Mouse (Mus musculus) lung, postnatal 36 days (tissue): Measurements from ENCODE around the gene Trp53.
"Not testable (repeated sequence)": the region's sequence is repeated elsewhere in the genome, so short reads cannot be mapped to it uniquely, and the experiment has no call there.

ENCODE experiments used
- DNase-seq: peaks from one replicate; pipeline ENCODE4 v3.0.0; 2022; ENCODE audit warnings: mixed read lengths

Trp53 gene

DNA sequence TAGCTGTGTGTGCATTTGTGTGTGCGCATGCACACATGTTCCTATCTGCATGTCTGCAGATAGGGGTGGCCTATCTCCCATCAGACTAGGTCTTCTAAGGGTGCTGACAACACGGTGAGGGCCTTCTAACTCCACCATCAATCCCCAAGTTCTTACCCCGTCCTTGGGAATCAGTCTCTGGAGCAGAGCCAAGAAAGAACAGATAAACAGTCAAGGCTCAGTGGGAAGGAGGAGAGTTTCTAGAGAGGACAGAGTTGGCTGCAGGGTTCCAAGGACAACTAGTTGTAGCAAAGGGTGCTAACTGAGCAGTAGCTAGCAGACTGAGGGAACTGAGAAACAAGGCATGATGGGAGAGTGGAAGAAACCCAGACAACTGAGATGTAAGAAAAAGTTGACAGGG lies 21.6 kb downstream of the Trp53 start:
- no peak for DNase-seq

- DNase-seq = no peak
Observed at GRCm38 (mm10) chr11:69603516-69603915, 23.4 kb downstream of the Trp53 start.

DNA sequence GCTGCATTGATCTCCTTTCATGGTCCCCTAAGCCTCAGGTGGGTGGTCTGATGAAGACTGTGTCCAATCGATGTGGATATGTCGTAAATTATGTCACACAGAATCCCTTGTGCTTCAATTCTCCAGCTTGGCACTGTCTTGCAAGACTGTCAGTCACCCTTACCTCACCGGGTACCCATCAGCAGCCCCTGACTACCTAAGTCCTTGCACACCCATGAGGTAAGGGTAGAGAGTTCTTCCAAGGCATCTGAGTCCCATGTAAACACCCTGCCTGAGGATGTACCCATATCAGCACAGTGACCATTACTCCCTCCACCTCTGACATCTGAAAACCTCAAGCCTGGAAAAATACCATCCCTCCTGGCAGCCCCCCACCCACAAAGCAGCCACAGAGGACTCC lies 24.2 kb downstream of the Trp53 start:
- no peak for DNase-seq

- DNase-seq = no peak
Observed at GRCm38 (mm10) chr11:69604795-69605664, 24.9 kb downstream of the Trp53 start.

DNA sequence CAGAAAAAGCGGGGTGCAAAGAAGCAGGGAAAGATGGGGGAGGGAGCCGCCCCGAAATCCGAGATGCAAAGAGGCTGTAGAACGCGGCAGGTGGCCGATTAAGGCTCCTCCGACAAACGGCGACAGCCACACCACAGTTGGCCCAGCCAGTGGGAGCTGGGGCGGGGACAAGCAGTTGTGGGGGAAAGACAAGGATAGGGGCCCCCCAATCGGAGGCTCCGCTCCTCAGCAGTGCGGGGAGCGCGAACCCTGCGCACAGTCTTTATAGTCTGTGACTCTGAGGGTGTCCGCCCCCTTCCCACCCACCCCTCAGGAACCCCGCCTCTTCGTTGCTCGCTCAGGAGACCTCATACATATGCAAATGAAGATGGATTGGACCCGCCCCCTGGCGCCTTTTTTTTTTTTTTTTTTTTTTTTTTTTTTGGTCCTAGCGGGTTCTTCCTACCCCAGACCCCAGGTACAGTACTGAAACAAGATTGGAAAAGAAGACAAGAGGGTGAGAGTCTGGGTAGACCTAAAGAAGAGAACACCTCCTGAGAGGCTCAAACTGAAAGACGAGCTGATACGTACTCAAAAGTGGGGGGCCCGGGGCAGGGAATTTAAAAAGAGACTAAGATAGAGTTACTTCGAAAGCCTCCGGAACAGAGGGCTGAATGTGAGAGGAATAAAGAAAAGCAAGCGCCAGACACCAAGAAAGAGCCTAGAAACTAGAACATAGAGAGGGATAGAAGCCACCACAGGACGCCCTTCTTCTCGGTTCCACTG lies 25.7 kb downstream of the Trp53 start, which contains the start of gene Atp1b2:
Atp1b2 (minus strand) TSS at position 217 of the 765 bp plus-strand sequence.
- peak; percentile 57 for DNase-seq

- DNase-seq = no peak
Observed at GRCm38 (mm10) chr11:69606491-69606795, 26.3 kb downstream of the Trp53 start.

DNA sequence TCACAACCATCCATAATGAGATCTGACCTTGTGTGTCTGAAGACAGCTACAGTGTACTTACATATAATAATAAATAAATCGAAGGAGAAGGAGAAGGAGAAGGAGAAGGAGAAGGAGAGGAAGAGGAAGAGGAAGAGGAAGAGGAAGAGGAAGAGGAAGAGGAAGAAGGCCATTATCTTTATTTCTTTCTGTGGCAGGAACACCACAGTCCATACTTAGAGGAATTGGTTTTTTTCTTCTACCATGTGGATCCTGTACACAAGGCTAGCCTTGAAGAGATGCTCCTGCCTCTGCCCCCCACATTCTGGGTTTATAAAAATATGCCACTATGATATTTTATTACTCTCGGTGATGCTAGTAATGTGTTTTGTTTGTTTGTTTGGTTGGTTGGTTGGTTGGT lies 26.7 kb downstream of the Trp53 start:
- no peak for DNase-seq

GRCm38 (mm10) chr11:69608525-69608924 lies 28.4 kb downstream of the Trp53 start:
- DNase-seq = no peak

DNA sequence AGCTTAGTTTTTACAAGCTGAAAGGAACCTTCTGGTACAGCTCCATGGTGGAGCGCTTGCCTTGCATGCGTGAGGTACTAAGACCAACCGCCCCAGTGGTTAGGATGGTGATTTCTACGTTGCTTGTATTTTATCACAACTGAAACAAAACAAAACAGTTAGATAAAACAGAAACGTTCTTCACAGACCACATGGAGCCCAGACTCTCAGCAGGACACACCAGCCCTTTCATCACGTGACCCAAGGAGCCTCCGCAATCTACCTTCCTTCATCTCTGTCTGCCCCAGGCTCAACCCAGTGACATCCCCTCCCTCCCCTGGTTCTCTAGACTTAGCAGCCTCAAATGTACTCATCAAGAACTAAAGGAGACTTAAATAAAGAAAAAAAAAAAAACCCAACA lies 29.3 kb downstream of the Trp53 start:
- DNase-seq = no peak

DNA sequence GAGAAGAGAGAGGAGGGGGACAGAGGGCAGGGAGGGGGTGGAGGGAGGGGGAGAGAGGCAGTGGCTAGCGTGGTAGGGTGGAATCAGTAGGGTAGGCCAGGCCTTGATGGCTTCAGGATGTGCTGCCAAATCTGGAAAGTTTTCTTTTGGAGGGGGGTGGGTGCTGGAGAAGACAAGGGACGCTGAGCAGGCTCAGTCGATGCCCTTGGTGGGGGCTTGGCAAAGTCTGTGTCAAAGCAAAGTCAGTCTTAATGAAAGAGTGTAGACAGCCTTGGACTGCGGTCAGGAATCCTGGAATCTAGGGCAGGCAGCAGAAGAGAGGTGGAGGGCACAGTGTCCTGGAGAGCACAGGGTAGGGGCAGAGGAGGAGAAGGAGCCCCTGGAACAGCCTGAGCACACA lies 30.7 kb downstream of the Trp53 start:
- no peak for DNase-seq

DNA sequence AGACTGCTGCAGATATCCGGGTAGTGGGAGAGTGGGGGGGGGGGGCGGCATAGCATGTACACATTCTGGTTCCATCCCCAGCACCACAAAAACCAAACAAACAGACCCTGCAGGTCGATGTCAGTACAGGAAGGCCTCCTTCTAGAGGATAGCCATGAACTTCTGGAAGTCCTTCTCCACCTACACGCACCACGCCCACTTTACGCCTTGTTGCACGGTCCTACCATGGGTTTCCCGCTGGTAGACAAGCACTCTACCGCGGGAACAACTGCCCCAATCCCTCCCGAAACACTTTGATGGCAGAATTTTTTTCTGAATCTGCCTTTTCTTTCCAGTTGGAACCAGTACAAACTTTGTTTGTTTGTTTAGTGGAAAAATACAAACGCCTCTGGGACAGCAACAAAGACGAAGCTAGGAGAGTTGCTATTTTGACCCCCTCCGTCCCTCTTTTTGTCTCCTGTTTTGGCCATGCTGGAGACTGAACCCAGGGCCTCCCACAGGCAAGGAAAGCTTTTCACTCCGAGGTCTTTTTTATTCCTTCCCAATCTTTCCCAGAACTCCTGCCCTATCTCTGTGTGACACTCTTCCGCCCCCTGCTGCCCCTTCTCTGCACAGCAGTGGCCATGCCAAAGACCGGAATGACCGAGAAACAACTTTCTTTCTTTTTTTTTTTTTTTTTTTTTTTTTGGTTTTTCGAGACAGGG lies 33.5 kb downstream of the Trp53 start:
- DNase-seq = peak; percentile 95

DNA sequence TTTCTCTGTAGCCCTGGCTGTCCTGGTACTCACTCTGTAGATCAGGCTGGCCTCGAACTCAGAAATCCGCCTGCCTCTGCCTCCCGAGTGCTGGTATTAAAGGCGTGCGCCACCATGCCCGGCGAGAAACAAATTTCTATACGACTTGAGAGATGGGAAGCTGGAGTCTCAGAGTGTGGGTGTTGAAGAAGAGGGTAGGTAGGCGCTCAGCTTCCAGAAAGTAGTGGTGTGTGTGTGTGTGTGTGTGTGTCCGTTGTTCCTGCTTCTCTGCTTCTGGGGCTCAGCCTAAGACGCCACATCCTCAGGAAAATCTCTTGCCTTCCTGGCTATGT lies 34.1 kb downstream of the Trp53 start:
- DNase-seq = not testable (repeated sequence)

- DNase-seq = no peak
Observed at GRCm38 (mm10) chr11:69616781-69617180, 36.6 kb downstream of the Trp53 start.

DNA sequence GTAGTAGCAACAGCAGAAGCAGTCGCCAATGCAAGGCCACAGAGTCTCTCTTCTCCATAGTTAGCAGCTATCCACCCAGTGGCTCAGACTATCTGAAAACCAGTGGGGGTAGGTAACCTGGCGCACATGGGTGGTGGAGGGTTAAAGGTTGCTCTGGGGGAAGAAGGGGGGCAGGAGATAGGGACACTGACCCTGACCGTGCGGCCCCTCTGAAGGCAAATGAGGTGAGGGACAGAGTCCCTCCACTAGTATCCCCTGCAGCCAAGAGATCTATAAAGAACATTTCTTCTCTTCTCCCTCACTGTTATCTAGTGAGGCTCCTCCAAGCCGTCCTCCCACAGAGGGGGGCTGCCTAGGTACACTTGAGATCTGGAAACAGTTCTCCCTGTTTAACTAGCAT lies 37.6 kb downstream of the Trp53 start, which contains the start of gene Shbg:
Shbg (minus strand) TSS at position 101 of the 400 bp plus-strand sequence.
- DNase-seq = no peak

DNA sequence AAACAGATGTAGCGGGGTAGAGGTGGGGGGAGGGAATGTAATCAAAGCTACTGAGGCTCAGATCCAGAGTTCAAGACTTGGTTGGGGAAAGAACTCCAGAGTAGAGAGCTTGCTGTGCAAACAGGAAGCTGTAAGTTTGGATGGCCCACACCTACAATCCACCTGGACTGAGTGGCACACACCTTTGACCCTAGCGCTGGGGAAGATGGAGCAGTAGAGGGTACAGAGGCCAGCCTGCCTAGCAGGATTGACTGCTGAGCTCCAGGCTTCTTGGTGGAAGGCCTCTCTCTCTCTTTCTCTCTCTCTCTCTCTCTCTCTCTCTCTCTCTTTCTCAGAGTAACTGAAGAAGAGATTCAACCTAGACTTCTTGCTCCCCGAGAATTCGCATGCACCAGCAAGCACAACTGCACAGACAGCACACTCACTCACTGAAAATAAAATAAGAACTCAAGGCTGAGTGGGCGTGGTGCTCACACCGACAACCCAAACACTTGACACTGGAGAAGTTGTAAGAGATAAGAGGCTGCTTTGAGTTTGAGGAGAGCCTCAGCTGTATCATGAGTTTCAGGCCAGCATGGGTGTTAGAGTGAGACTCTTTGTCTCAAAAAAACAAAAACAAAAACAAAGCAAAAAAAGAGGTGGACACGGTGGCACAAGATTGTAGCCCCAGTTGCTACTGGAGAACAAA lies 40.4 kb downstream of the Trp53 start:
- DNase-seq = peak; percentile 29

DNA sequence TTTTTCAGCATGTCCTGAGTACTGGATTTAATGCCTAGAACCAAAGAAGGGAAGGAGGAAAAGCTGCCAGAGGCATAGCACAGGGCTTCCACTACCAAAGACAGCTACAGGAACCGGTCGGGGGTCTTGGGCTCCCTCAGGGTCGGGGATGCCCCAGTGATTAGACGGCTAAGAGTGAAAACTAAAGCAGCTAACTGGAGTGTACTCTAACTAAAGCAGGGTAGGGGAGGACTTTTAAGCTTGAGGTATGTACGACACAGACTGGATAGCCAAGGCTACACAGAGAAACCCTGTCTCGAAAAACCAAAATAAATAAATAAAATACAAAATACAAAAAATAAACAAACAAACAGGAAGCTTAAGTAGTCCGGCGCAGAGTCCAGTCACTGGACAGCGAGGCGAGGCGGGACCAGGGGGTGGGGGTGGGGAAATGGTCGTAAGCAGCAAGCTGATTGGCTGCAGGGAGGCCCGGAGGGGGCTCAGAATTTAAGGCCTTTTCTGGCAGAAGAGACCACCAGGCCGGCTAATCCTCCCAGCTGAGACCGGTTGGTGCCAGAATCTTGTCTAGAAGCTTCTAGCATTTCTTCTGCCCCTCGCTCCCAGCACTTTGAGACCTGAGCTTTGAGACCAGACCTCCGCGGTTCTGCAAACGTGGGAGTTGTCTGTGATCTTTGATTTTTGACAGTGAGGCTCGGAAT lies 41.6 kb downstream of the Trp53 start, which contains the start of gene Sat2:
Sat2 (plus strand) TSS at position 454 of the 698 bp plus-strand sequence.
- peak; percentile 38 for DNase-seq

GRCm38 (mm10) chr11:69622406-69622805 lies 42.2 kb downstream of the Trp53 start:
- no peak for DNase-seq

- no peak for DNase-seq
Observed at GRCm38 (mm10) chr11:69623006-69623405, 42.8 kb downstream of the Trp53 start.

- DNase-seq = not testable (repeated sequence)
Observed at GRCm38 (mm10) chr11:69624339-69624738, 44.2 kb downstream of the Trp53 start.

DNA sequence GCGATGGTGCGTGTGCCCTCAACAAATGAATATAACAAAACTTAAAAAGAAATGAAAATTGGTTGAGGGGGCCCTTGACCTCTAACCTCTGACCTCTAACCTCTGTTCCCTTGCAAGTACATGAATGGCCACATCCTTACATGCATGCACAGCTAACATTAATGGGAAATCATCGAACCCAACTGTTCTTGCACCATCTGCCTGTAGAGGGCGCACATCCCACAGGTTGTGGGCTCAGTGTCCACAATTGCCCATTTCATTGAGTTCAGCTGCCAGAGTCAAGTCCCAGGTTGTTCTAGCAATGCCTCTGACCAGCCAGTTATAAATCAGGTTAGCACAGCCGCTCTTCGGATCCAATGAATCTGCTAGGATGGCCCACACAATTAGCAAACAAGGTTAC lies 48.1 kb downstream of the Trp53 start:
- peak; percentile 89 for DNase-seq

- peak; percentile 45 for DNase-seq
Observed at GRCm38 (mm10) chr11:69629802-69630201, 49.6 kb downstream of the Trp53 start.
